Mouse (Mus musculus) midbrain, postnatal 0 days (tissue): ENCODE results near the gene Gm20388. TPM values are rescaled to one million over a fixed set of nuclear protein-coding genes. Genes with fewer than 3 reads are reported as not detected.
A peak's percentile ranks its signal among the peaks of the same experiment; 100 is the strongest.

ENCODE experiments used
- ATAC-seq: fragments of 200-750 bp; cut with Nextera tagmentation; 2 replicates; pipeline ENCODE4 v1.8.0; 2017; ENCODE audit warnings: moderate number of reproducible peaks, mild to moderate bottlenecking, moderate TSS enrichment, moderate library complexity; ENCODE audit not compliant: low FRiP score
- DNase-seq: peaks from one replicate; pipeline ENCODE4 v3.0.0-alpha.2; 2015; ENCODE audit warnings: low spot score
- H3K27ac ChIP-seq: fragments of 300-500 bp; sonication (generic); 2 replicates; pipeline ENCODE4 v1.5.1; 2014; ENCODE audit warnings: low read depth, mild to moderate bottlenecking, low read length, mixed read lengths
- H3K27me3 ChIP-seq: fragments of 300-500 bp; sonication (generic); 2 replicates; pipeline ENCODE4 v1.6.1; 2014; ENCODE audit warnings: low read length, control low read depth, mixed read lengths; ENCODE audit not compliant: insufficient read depth
- H3K36me3 ChIP-seq: fragments of 300-500 bp; sonication (generic); 2 replicates; pipeline ENCODE4 v1.6.1; 2014; ENCODE audit warnings: low read length, control low read depth, mixed read lengths; ENCODE audit not compliant: insufficient read depth
- H3K4me1 ChIP-seq: fragments of 300-500 bp; sonication (generic); 2 replicates; pipeline ENCODE4 v1.6.1; 2014; ENCODE audit warnings: mild to moderate bottlenecking, control low read depth, antibody characterized with exemption, low read length, mixed read lengths; ENCODE audit not compliant: insufficient read depth
- H3K4me2 ChIP-seq: fragments of 300-500 bp; sonication (generic); 2 replicates; pipeline ENCODE4 v1.6.1; 2014; ENCODE audit warnings: low read depth, mild to moderate bottlenecking, low read length, mixed read lengths; ENCODE audit not compliant: poor library complexity, severe bottlenecking
- H3K4me3 ChIP-seq: fragments of 300-500 bp; sonication (generic); 2 replicates; pipeline ENCODE4 v1.5.1; 2014; ENCODE audit warnings: low read depth, mild to moderate bottlenecking, low read length, moderate library complexity
- H3K9ac ChIP-seq: fragments of 300-500 bp; sonication (generic); replicated peaks from 2 replicates; pipeline ENCODE4 v1.6.1; 2014; ENCODE audit warnings: mild to moderate bottlenecking, low read length, moderate library complexity, mixed read lengths; ENCODE audit not compliant: poor library complexity, severe bottlenecking
- H3K9me3 ChIP-seq: fragments of 300-500 bp; sonication (generic); 2 replicates; pipeline ENCODE4 v1.6.1; 2016; ENCODE audit warnings: low read length, control low read depth
- CTCF ChIP-seq: IDR thresholded peaks from 2 replicates; pipeline ENCODE4 v1.5.1; 2016; ENCODE audit warnings: antibody characterized with exemption, mild to moderate bottlenecking
- WGBS: fragments of 180-500 bp; shearing (Covaris S2); extraction: QIAGEN DNeasy Blood & Tissue Kit; methylation state at CpG from one replicate; pipeline ENCODE4 v1.1.7; 2014; 5-methylcytosine and 5-hydroxymethylcytosine counted together
- polyA plus RNA-seq: library from polyadenylated mRNA; unstranded; fragments of >200 nt; fragmentation: Nextera tagmentation; extraction: Ambion mirVana; gene quantifications from 2 replicates; pipeline ENCODE4 v1.2.1, GENCODE M21; 2015
- total RNA-seq: library from RNA; depleted of rRNA; stranded (reverse); fragments of >200 nt; gene quantifications from 2 replicates; pipeline ENCODE4 v1.2.3, GENCODE M21; 2014

The Gm20388 gene
- total and polyA plus RNA-seq, 2 experiments from 2014 or later, result 74.2 TPM; not detected in 1

DNA sequence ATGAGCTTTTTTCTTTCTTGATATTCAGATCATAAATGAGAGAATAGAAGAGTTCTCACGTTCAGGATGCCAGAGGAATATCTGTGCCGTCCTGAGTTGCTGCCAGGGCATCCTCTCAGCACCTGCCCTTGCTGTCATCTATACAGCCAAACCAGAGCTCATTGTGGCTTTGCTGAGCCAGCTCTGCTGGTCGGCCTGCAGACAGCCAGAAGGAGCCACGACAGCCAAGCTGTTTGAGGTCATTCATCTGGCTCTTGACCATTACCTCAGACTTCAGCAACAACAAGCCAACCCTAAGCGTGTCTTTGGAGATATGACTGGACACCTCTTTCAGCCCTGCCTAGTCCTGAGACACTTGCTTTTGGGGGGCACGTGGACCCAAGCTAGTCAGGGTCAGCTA, 4117.2 kb downstream of the Gm20388 start:
- Histone ChIP-seq H3K27me3 (no peaks in the 10 kb centered on the region), H3K9me3 (no peaks in the 10 kb centered on the region), H3K27ac (no peak overlapping the region), H3K36me3 (peaks cover 41% of the 10 kb centered on the region), H3K4me3 (no peak overlapping the region), H3K4me1 (no peaks in the 10 kb centered on the region), H3K9ac (no peak overlapping the region), H3K4me2 (no peak overlapping the region)
- ATAC-seq (no peak), DNase-seq (no peak)
- no peak for TF ChIP-seq CTCF
- 93% methylated on average over 6 of the region's 6 CpGs for WGBS

DNA sequence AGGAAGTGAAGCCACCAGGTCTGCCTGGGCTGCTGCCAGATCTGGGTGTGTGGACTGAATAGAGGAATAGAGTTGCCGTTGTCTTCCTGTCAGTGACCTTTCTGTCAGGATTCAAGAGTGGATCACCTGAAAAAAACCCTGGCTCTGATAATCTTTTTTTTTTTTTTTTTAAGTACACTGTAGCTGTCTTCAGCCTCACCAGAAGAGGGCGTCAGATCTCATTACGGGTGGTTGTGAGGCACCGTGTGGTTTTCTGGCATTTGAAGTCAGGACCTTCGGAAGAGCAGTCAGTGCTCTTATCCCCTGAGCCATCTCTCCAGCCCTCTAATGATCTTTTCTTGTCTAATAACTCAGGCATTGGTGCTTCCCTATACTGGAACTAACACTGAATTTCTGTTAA, 4122.8 kb downstream of the Gm20388 start:
- no peak overlapping the region for H3K4me3 ChIP-seq
- WGBS, result 69% methylated on average over 5 of the region's 5 CpGs
- peak; percentile 48 for TF ChIP-seq CTCF
- no peaks in the 10 kb centered on the region for H3K27me3 ChIP-seq
- no peak overlapping the region for H3K9ac ChIP-seq
- ATAC-seq, result no peak
- peaks cover 59% of the 10 kb centered on the region for H3K36me3 ChIP-seq
- no peak overlapping the region for H3K27ac ChIP-seq
- no peak for DNase-seq
- no peak overlapping the region for H3K4me2 ChIP-seq
- no peaks in the 10 kb centered on the region for H3K9me3 ChIP-seq
- no peaks in the 10 kb centered on the region for H3K4me1 ChIP-seq

DNA sequence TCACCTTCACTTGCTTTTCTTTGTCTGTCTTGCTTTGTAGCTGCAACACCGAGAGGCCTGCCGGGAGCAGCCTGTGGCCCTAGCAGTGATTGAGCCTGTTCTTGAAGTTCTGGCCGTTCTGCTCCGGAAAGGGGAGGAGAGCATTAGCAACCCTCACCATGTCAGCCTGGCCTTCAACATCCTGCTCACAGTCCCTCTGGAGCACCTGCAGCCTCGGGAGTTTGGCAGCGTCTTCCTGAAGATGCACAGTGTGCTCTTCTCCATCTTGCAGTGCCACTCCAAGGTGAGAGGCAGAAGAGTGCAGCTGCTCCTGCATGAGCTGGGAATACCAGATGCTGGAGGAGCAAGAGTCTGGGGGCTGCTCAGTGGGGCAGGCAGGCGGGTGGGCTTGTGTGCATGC, 4127.5 kb downstream of the Gm20388 start:
- no peaks in the 10 kb centered on the region for H3K9me3 ChIP-seq
- H3K4me1 ChIP-seq, result no peaks in the 10 kb centered on the region
- H3K9ac ChIP-seq, result no peak overlapping the region
- no peaks in the 10 kb centered on the region for H3K27me3 ChIP-seq
- H3K4me2 ChIP-seq, result no peak overlapping the region
- ATAC-seq (no peak), DNase-seq (no peak)
- no peak overlapping the region for H3K4me3 ChIP-seq
- TF ChIP-seq CTCF, result no peak
- H3K36me3 ChIP-seq, result peaks cover 51% of the 10 kb centered on the region
- 93% methylated on average over 7 of the region's 7 CpGs for WGBS
- H3K27ac ChIP-seq, result no peak overlapping the region

DNA sequence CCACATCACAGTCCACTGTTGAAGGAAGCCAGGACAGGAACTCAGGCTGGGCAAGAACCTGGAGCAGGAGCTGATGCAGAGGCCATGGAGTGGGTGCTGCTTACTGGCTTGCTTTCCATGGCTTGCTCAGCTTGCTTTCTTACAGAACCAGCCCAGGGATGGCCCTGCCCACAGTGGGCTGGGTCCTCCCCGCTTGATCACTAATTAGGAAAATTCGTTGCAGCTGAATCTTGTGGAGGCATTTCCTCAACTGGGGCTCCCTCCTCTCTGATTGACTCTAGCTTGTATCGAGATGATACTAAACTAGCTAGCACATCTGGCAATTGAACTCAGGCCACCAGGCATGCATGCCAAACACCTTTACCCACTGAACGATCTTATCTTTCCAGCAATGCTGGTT, 4128.7 kb downstream of the Gm20388 start:
- no peak for TF ChIP-seq CTCF
- no peak overlapping the region for H3K4me3 ChIP-seq
- no peaks in the 10 kb centered on the region for H3K9me3 ChIP-seq
- no peak overlapping the region for H3K4me2 ChIP-seq
- H3K27ac ChIP-seq, result no peak overlapping the region
- H3K27me3 ChIP-seq, result no peaks in the 10 kb centered on the region
- no peaks in the 10 kb centered on the region for H3K4me1 ChIP-seq
- H3K36me3 ChIP-seq, result peaks cover 52% of the 10 kb centered on the region
- DNase-seq (no peak), ATAC-seq (no peak)
- WGBS, result 90% methylated on average over 4 of the region's 4 CpGs
- H3K9ac ChIP-seq, result no peak overlapping the region

DNA sequence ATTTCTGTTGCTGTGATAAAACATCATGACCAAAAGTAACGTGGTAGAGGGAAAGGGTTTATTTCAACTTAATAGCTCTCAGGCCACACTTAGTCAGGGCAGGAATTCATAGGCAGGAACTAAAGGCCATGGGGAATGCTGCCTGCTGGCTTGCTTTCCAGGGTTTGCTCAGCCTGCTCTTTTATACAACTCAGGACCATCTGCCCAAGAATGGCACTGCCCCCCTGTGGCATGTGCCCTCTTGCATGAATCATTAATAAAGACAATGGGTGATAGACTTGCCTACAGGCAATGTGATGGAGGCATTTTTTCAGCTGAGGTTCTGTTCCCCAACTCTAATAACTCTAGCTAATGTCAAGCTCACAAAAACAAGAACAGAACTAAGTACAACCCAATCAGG, 4131.6 kb downstream of the Gm20388 start:
- DNase-seq (no peak), ATAC-seq (no peak)
- H3K27me3 ChIP-seq, result no peaks in the 10 kb centered on the region
- TF ChIP-seq CTCF, result no peak
- H3K9ac ChIP-seq, result no peak overlapping the region
- peaks cover 53% of the 10 kb centered on the region for H3K36me3 ChIP-seq
- H3K9me3 ChIP-seq, result no peaks in the 10 kb centered on the region
- H3K4me3 ChIP-seq, result no peak overlapping the region
- H3K4me2 ChIP-seq, result no peak overlapping the region
- WGBS, result 80% methylated on average over 1 of the region's 1 CpGs
- H3K27ac ChIP-seq, result no peak overlapping the region
- no peaks in the 10 kb centered on the region for H3K4me1 ChIP-seq

DNA sequence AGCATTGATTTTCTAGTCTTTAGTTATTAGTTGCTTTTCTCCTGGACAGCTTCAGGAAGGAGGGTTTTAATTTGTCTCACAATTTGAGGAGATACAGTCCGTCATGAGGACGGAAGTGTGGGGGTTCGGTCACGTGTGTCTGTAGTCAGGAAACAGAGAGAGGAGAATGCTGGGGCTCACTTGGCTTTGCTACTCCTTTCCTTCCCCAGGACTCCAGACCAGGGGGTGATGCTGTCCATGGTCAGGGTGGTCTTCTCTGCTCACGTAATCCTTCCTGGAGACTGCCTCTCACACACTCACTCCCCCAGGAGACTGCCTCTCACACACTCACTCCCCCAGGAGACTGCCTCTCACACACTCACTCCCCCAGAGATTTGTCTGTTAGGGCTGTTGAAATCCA, 4133.8 kb downstream of the Gm20388 start:
- no peak overlapping the region for H3K4me2 ChIP-seq

More for the DNA sequence above, 4133.8 kb downstream of the Gm20388 start:
- Histone ChIP-seq H3K9ac (no peak overlapping the region), H3K27ac (no peak overlapping the region), H3K27me3 (no peaks in the 10 kb centered on the region), H3K36me3 (peaks cover 39% of the 10 kb centered on the region), H3K9me3 (no peaks in the 10 kb centered on the region), H3K4me1 (no peaks in the 10 kb centered on the region), H3K4me3 (no peak overlapping the region)
- ATAC-seq, result no peak
- 91% methylated on average over 5 of the region's 5 CpGs for WGBS
- no peak for TF ChIP-seq CTCF
- no peak for DNase-seq
